Mouse (Mus musculus): Measurements from ENCODE around the gene Zfp574. TPM values are rescaled to one million over a fixed set of nuclear protein-coding genes. Genes with fewer than 3 reads are reported as not detected.

Zfp574 gene
- 18.9 and 28.4 TPM in 2 replicates for polyA plus RNA-seq (2014; fragmentation: Nextera tagmentation; extraction: Ambion mirVana)

DNA sequence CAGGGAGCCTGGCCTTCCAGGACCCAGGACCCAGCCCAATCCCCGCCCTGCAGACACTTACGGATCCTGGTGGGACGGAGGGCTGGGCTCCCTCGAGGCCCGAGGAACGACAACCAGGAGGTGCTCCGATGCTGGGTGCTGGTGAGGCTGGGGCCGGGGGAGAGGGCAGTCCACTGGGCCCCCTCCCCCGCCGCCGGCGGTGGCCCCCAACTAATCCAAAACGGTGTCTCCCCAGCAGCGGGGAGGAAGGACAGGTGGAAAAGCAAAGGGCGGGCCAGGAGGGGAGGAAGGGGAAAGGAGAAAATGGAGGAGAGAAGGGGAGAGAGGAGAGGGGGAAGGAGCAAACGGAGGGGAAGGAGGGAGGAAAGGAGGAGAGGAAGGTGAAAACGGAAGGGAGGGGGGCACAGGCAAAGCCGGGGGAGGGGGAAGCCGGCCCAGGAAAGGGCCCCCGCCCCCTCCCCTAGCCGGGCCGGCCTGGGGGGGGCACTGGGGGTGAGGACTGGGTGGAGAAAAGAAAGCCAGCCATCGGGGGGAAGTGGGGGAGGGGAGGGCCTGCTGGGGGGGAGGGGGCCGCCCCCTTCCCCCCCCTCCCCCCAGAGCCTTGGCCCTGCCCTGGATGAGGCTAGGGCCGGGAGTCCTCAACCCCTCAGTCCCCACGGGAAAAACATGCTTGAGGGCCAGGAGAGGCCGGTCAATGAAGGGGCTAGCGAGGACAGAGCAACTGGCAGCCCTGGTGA lies at the start of gene Zfp574, which contains the start of gene Grik5:
Gene Zfp574, plus strand, starts transcription at position 589 of the 737 bp plus-strand sequence.
Gene Grik5, minus strand, starts transcription at position 368 of the 737 bp plus-strand sequence.
- no peaks in the 10 kb centered on the region for H3K27me3 ChIP-seq (replicated peaks; ENCODE audit: control insufficient read depth, insufficient read depth, low read length)
- H3K36me3 ChIP-seq (ENCODE audit: control insufficient read depth, insufficient read depth, low read length): peaks cover 14% of the 10 kb centered on the region
- peak within 1 kb of the TSS; percentile 94 for H3K27ac ChIP-seq (ENCODE audit: low read depth, low read length)
- ATAC-seq: no peak
- WGBS: 0% methylated on average over 24 of the region's 28 CpGs
- H3K4me3 ChIP-seq (ENCODE audit: low read depth, low read length): peak within 1 kb of the TSS; percentile 74
- peak within 1 kb of the TSS; percentile 93 for H3K9ac ChIP-seq (ENCODE audit: low read length)
- DNase-seq (ENCODE audit: low spot score): no peak
- peaks cover 42% of the 10 kb centered on the region for H3K4me1 ChIP-seq (ENCODE audit: control insufficient read depth, insufficient read depth, low read length)
- H3K9me3 ChIP-seq (replicated peaks; ENCODE audit: control insufficient read depth, low read length): no peaks in the 10 kb centered on the region
- H3K4me2 ChIP-seq (ENCODE audit: low read length): peak within 1 kb of the TSS; percentile 92

DNA sequence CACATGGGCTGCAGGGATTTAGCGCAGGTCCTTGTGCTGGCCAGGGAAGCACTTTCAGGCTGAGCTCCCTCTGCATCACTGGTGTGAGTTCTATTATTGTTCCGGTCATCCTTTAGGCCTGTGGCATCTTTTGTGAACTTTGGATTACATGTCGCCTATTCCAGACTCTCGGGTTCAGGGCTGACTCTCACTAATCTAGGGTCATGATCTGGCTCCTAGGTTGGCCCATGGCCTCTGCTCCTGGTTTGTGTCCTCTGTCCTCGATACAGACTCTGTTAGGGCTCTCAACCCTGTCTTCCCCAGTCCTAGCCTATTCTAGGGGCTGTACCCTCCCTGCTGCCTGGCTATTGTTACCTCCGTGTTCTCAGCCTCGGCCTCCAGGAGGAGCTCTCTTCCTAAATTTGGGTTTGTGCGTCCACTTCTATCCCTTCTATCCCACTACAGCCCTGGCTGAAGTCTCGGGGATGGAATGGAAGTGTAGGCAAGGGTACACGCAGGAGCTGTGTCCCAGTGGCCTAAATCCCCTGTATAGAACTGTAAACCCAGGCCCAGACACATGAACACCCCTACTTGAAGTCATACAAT lies 46.4 kb upstream of the Zfp574 start:
- ATAC-seq: no peak
- no peak overlapping the region for H3K4me2 ChIP-seq (ENCODE audit: low read length)
- H3K4me3 ChIP-seq (ENCODE audit: low read depth, low read length): no peak overlapping the region
- 57% methylated on average over 10 of the region's 10 CpGs for WGBS
- H3K27ac ChIP-seq (ENCODE audit: low read depth, low read length): no peak overlapping the region
- DNase-seq (ENCODE audit: low spot score): no peak
- H3K27me3 ChIP-seq (replicated peaks; ENCODE audit: control insufficient read depth, insufficient read depth, low read length): no peaks in the 10 kb centered on the region
- H3K9me3 ChIP-seq (replicated peaks; ENCODE audit: control insufficient read depth, low read length): no peaks in the 10 kb centered on the region
- no peaks in the 10 kb centered on the region for H3K4me1 ChIP-seq (ENCODE audit: control insufficient read depth, insufficient read depth, low read length)
- H3K9ac ChIP-seq (ENCODE audit: low read length): no peak overlapping the region
- peaks cover 61% of the 10 kb centered on the region for H3K36me3 ChIP-seq (ENCODE audit: control insufficient read depth, insufficient read depth, low read length)

DNA sequence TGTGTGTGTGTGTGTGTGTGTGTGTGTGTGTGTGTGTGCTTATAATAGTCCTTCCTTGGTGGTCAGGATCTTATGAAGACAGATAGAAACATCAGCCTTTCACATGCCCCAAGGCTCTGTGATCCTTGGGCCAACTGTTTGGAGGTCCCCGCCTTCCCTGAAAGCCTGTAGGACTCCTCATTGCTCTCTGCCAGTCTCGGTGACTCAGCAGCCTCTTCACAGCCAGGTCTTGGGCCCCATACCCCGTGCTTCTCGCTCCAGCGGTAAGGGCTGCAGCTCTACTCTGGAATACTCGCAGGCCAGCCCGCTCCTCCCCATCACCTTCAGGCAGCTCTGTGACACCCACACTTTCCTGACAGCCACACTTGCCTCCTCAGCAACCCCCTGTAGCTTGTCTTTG lies 45.9 kb upstream of the Zfp574 start:
- Histone ChIP-seq H3K4me1 (ENCODE audit: control insufficient read depth, insufficient read depth, low read length) (no peaks in the 10 kb centered on the region), H3K36me3 (ENCODE audit: control insufficient read depth, insufficient read depth, low read length) (peaks cover 56% of the 10 kb centered on the region)
- no peak for ATAC-seq

DNA sequence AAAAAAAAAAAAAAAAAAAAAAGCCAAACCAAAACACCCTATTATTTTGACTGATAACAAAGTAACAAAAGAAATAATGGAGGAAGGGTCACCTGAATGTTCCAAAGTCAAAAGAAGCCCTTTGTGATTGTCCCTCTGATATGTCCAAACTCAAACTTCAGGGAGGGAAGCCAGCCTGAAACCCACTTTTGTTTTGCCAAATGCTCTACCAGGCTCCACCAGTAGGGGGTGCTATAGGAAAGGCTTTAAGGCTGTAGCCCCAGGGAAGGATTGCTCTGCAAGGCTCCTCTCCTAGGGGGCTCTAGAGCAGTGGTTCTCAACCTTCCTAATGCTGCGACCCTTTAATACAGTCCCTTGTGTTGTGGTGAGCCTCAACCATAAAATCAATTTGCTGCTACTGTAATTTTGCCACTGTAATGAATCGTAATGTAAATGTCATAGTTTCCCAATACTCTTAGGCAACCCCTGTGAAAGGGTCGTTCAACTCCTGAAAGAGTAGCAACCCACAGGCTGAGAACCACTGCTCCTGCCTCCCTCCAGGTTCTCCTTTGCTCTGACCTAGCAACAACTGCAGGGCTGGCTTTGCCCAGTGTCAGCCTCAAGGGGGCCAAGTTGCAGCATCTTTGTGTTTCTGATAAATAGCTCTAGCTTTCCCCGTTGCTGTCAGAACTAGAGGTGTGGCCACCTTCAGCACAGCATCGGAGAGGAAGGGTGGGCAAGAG lies 42.2 kb upstream of the Zfp574 start:
- ATAC-seq (peak; percentile 60; the same call in 1 of the 2 replicates), DNase-seq (ENCODE audit: low spot score) (peak; percentile 88)
- no peak overlapping the region for H3K9ac ChIP-seq (ENCODE audit: low read length)
- no peaks in the 10 kb centered on the region for H3K4me1 ChIP-seq (ENCODE audit: control insufficient read depth, insufficient read depth, low read length)
- H3K4me2 ChIP-seq (ENCODE audit: low read length): no peak overlapping the region
- H3K27me3 ChIP-seq (replicated peaks; ENCODE audit: control insufficient read depth, insufficient read depth, low read length): no peaks in the 10 kb centered on the region
- no peak overlapping the region for H3K4me3 ChIP-seq (ENCODE audit: low read depth, low read length)
- WGBS: 54% methylated on average over 5 of the region's 5 CpGs
- no peak overlapping the region for H3K27ac ChIP-seq (ENCODE audit: low read depth, low read length)
- peaks cover 57% of the 10 kb centered on the region for H3K36me3 ChIP-seq (ENCODE audit: control insufficient read depth, insufficient read depth, low read length)
- H3K9me3 ChIP-seq (replicated peaks; ENCODE audit: control insufficient read depth, low read length): no peaks in the 10 kb centered on the region

More for the DNA sequence above, 45.9 kb upstream of the Zfp574 start:
- WGBS: 71% methylated on average over 7 of the region's 7 CpGs
- H3K9ac ChIP-seq (ENCODE audit: low read length): no peak overlapping the region
- no peak for DNase-seq (ENCODE audit: low spot score)
- H3K9me3 ChIP-seq (replicated peaks; ENCODE audit: control insufficient read depth, low read length): no peaks in the 10 kb centered on the region
- no peak overlapping the region for H3K4me2 ChIP-seq (ENCODE audit: low read length)
- no peak overlapping the region for H3K27ac ChIP-seq (ENCODE audit: low read depth, low read length)
- no peaks in the 10 kb centered on the region for H3K27me3 ChIP-seq (replicated peaks; ENCODE audit: control insufficient read depth, insufficient read depth, low read length)
- no peak overlapping the region for H3K4me3 ChIP-seq (ENCODE audit: low read depth, low read length)

DNA sequence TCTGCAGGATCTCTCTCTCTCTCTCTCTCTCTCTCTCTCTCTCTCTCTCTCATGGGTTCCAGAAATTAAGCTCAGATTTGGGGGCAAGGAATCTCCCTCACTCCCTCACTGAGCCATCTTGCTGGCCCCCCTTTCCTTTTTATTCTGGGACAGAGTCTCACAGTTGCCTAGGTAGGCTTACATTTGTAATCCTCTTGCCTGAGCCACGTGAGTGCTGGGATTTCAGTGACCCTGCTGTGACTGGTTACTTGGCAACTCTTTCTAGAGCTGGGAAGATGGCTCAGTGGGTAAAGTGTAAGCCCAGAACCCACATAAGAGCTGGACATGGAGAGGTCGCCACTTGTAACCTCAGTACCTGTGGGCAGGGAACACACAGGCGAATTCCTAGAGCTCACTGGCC lies 40.8 kb upstream of the Zfp574 start:
- H3K36me3 ChIP-seq (ENCODE audit: control insufficient read depth, insufficient read depth, low read length): peaks cover 60% of the 10 kb centered on the region
- no peak overlapping the region for H3K4me2 ChIP-seq (ENCODE audit: low read length)
- H3K9ac ChIP-seq (ENCODE audit: low read length): no peak overlapping the region
- no peak overlapping the region for H3K27ac ChIP-seq (ENCODE audit: low read depth, low read length)
- 59% methylated on average over 3 of the region's 3 CpGs for WGBS
- no peaks in the 10 kb centered on the region for H3K9me3 ChIP-seq (replicated peaks; ENCODE audit: control insufficient read depth, low read length)
- DNase-seq (ENCODE audit: low spot score) (no peak), ATAC-seq (no peak)
- no peak overlapping the region for H3K4me3 ChIP-seq (ENCODE audit: low read depth, low read length)
- no peaks in the 10 kb centered on the region for H3K4me1 ChIP-seq (ENCODE audit: control insufficient read depth, insufficient read depth, low read length)
- no peaks in the 10 kb centered on the region for H3K27me3 ChIP-seq (replicated peaks; ENCODE audit: control insufficient read depth, insufficient read depth, low read length)

DNA sequence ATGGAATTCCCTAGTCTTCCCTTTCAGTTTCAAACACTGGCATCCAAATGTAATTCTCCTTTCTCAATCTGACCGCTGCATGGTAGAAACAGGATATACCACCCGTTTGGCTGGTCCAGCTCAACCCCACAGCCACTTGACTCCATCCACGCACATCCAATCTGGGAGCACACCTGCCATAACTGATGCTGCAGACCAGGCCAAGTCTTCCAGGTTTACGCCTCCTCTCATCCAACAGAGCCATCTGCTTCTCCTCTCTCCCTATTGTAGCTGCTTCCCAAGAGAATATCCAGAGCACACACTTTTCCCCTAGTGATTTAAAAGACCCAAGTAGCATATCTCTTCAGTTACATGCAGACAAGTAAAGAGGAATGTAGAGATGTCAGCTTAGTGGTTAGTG lies 37.6 kb upstream of the Zfp574 start:
- Histone ChIP-seq H3K4me2 (ENCODE audit: low read length) (no peak overlapping the region), H3K27ac (ENCODE audit: low read depth, low read length) (no peak overlapping the region), H3K4me1 (ENCODE audit: control insufficient read depth, insufficient read depth, low read length) (no peaks in the 10 kb centered on the region), H3K36me3 (ENCODE audit: control insufficient read depth, insufficient read depth, low read length) (peaks cover 63% of the 10 kb centered on the region), H3K27me3 (replicated peaks; ENCODE audit: control insufficient read depth, insufficient read depth, low read length) (no peaks in the 10 kb centered on the region), H3K4me3 (ENCODE audit: low read depth, low read length) (no peak overlapping the region), H3K9ac (ENCODE audit: low read length) (no peak overlapping the region), H3K9me3 (replicated peaks; ENCODE audit: control insufficient read depth, low read length) (no peaks in the 10 kb centered on the region)
- DNase-seq (ENCODE audit: low spot score): no peak
- WGBS: 87% methylated on average over 4 of the region's 4 CpGs
- ATAC-seq: no peak

DNA sequence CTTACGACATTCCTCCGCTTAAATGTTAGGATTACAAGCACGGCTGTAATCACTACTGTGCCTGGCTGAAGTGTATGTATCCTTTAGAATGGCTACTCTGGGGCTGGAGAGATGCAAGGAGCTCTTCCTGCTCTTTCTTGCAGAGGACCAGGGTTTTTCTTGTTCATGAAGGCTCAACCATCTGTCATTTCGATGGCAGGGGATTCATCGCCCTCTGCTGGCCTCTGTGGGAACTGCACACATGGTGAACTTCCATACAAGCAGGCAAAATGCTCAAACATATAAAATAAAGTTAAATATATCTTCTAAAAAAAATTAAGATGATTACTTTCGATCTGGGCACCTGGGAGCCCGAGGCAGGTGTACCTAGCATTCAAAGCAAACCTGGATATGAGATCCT lies 36.5 kb upstream of the Zfp574 start:
- Histone ChIP-seq H3K36me3 (ENCODE audit: control insufficient read depth, insufficient read depth, low read length) (peaks cover 74% of the 10 kb centered on the region), H3K9me3 (replicated peaks; ENCODE audit: control insufficient read depth, low read length) (no peaks in the 10 kb centered on the region), H3K9ac (ENCODE audit: low read length) (no peak overlapping the region), H3K4me3 (ENCODE audit: low read depth, low read length) (no peak overlapping the region), H3K4me2 (ENCODE audit: low read length) (no peak overlapping the region), H3K27ac (ENCODE audit: low read depth, low read length) (no peak overlapping the region), H3K27me3 (replicated peaks; ENCODE audit: control insufficient read depth, insufficient read depth, low read length) (no peaks in the 10 kb centered on the region), H3K4me1 (ENCODE audit: control insufficient read depth, insufficient read depth, low read length) (no peaks in the 10 kb centered on the region)
- ATAC-seq (peak; percentile 49; the same call in 1 of the 2 replicates), DNase-seq (ENCODE audit: low spot score) (peak; percentile 87)
- 61% methylated on average over 7 of the region's 7 CpGs for WGBS

DNA sequence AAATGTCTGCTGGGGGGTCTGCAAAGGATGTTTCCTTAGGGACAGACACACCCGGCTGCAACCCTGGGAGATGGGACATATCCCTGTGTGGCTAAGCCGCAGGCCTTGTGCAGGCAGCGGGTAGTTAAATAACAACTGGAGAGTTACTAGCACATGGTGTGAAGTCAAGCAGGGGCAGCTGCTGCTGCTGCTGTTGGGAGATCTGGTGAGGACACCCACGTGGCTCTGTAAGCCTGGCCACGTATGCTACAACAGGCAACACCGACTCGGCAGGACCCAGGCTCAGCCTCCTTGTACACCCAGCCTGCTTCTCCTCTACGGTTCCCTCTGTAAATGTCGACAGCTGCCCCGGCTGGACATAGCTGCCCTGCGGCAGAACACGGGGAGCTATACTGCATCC lies 30.4 kb upstream of the Zfp574 start:
- H3K27ac ChIP-seq (ENCODE audit: low read depth, low read length): no peak overlapping the region
- peaks cover 86% of the 10 kb centered on the region for H3K36me3 ChIP-seq (ENCODE audit: control insufficient read depth, insufficient read depth, low read length)
- no peaks in the 10 kb centered on the region for H3K27me3 ChIP-seq (replicated peaks; ENCODE audit: control insufficient read depth, insufficient read depth, low read length)
- H3K4me2 ChIP-seq (ENCODE audit: low read length): no peak overlapping the region
- 93% methylated on average over 12 of the region's 12 CpGs for WGBS
- no peak overlapping the region for H3K4me3 ChIP-seq (ENCODE audit: low read depth, low read length)
- H3K9me3 ChIP-seq (replicated peaks; ENCODE audit: control insufficient read depth, low read length): no peaks in the 10 kb centered on the region
- ATAC-seq: no peak
- no peak for DNase-seq (ENCODE audit: low spot score)
- H3K4me1 ChIP-seq (ENCODE audit: control insufficient read depth, insufficient read depth, low read length): no peaks in the 10 kb centered on the region
- no peak overlapping the region for H3K9ac ChIP-seq (ENCODE audit: low read length)
